Comparison of ENCODE assay signal across 14 mouse cellular contexts in the genomic region with DNA sequence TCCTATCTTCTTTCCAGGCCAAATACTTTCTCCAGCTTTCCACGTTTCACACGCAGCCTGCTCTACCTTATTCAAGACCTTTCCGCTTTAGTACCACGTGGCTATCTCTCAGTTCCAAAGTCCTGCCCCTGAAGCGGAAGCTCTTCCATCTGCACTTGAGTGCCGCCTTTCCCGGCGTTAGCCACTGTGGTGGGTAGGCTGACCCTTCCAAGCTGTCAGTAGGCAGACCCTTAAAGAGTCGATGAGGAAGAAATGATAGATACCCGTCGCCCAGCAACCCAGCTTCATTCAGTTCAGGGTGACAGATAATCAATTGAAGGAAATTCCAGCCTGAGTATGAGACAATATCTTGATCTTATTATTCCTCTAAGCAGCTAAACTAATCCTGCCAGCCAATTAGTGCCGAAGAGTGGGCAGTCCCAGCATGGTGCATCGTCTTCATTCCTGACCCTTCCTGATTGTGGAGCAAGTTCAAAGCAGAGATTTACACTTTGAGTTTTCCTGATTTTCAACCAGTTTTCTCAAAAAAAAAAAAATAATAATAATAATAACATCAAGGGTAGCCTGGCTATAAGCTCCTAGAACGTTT.
DNase-seq lines count a peak whose midpoint lies in the region; ATAC-seq lines count a peak whose summit lies in the region.
"Had no signal": no experiment of that assay in that cellular context is flagged by ENCODE, and none has a peak within 500 bp of the region (broad histone marks: within the 10 kb centered on the region; RNA-seq: fewer than 3 reads in every experiment).

No protein-coding gene starts in this region.

- peak overlapping the region; percentile 7; the same call in 1 of the 2 replicates for H3K4me2 ChIP-seq in lung, embryonic 15.5 days
- peak overlapping the region; percentile 40 for H3K4me2 ChIP-seq in hindbrain, embryonic 13.5 days
- H3K4me2 ChIP-seq in midbrain, embryonic 14.5 days (ENCODE audit: low read length), result peak overlapping the region; percentile 33; the same call in 1 of the 2 replicates
- peak overlapping the region; percentile 7; the same call in 1 of the 2 replicates for H3K4me2 ChIP-seq in stomach, embryonic 16.5 days (ENCODE audit: low read depth, low read length)
- H3K4me2 ChIP-seq: limb, embryonic 13.5 days had no signal

- H3K36me3 ChIP-seq in lung, embryonic 15.5 days, result no peaks in the 10 kb centered on the region
- H3K36me3 ChIP-seq in hindbrain, embryonic 13.5 days, result no peaks in the 10 kb centered on the region
- H3K36me3 ChIP-seq in midbrain, embryonic 14.5 days (ENCODE audit: control insufficient read depth, insufficient read depth, low read length), result no peaks in the 10 kb centered on the region
- no peaks in the 10 kb centered on the region for H3K36me3 ChIP-seq in stomach, embryonic 16.5 days (ENCODE audit: control insufficient read depth, insufficient read depth, low read length)
- H3K36me3 ChIP-seq: limb, embryonic 13.5 days had no signal

- H3K4me1 ChIP-seq in lung, embryonic 15.5 days, result no peaks in the 10 kb centered on the region
- peaks cover 31% of the 10 kb centered on the region for H3K4me1 ChIP-seq in hindbrain, embryonic 13.5 days (replicated peaks)
- no peaks in the 10 kb centered on the region for H3K4me1 ChIP-seq in midbrain, embryonic 14.5 days (ENCODE audit: control insufficient read depth, insufficient read depth, low read length)
- H3K4me1 ChIP-seq in stomach, embryonic 16.5 days (ENCODE audit: control insufficient read depth, insufficient read depth, low read length), result no peaks in the 10 kb centered on the region
- H3K4me1 ChIP-seq: limb, embryonic 13.5 days had no signal

- 28% methylated on average over 14 of the region's 14 CpGs for WGBS in lung, embryonic 15.5 days
- WGBS in hindbrain, embryonic 13.5 days, result 31% methylated on average over 14 of the region's 14 CpGs
- WGBS in midbrain, embryonic 14.5 days, result 22% methylated on average over 14 of the region's 14 CpGs
- 34% methylated on average over 14 of the region's 14 CpGs for WGBS in stomach, embryonic 16.5 days

- no peak for ATAC-seq in lung, embryonic 15.5 days (ENCODE audit: borderline replicate concordance, extremely low read depth, low FRiP score, low TSS enrichment)
- ATAC-seq in hindbrain, embryonic 13.5 days (ENCODE audit: low FRiP score), result no peak
- 0 out of 2 replicates have a peak, but pooled peaks have one; percentile 37 for ATAC-seq in midbrain, embryonic 14.5 days (ENCODE audit: low FRiP score, low TSS enrichment)
- ATAC-seq in stomach, embryonic 16.5 days (ENCODE audit: insufficient read depth, low FRiP score), result 0 out of 2 replicates have a peak, but pooled peaks have one; percentile 62
- ATAC-seq: Patski had no signal

- no peaks in the 10 kb centered on the region for H3K27me3 ChIP-seq in lung, embryonic 15.5 days
- no peaks in the 10 kb centered on the region for H3K27me3 ChIP-seq in hindbrain, embryonic 13.5 days
- H3K27me3 ChIP-seq in midbrain, embryonic 14.5 days (ENCODE audit: control insufficient read depth, insufficient read depth, low read length), result no peaks in the 10 kb centered on the region
- H3K27me3 ChIP-seq in stomach, embryonic 16.5 days (ENCODE audit: control insufficient read depth, insufficient read depth, low read length), result no peaks in the 10 kb centered on the region
- H3K27me3 ChIP-seq: limb, embryonic 13.5 days had no signal

- H3K4me3 ChIP-seq in lung, embryonic 15.5 days, result no peak overlapping the region
- H3K4me3 ChIP-seq in hindbrain, embryonic 13.5 days, result no peak overlapping the region
- no peak overlapping the region for H3K4me3 ChIP-seq in midbrain, embryonic 14.5 days (replicated peaks; ENCODE audit: low read depth, low read length)
- no peak overlapping the region; the same call in 1 of the 2 replicates for H3K4me3 ChIP-seq in stomach, embryonic 16.5 days (replicated peaks; ENCODE audit: low read length)
- H3K4me3 ChIP-seq: limb, embryonic 13.5 days had no signal

- no peak overlapping the region for H3K27ac ChIP-seq in lung, embryonic 15.5 days
- 0 out of 2 replicates have a peak overlapping the region, but pooled peaks have one; percentile 12 for H3K27ac ChIP-seq in hindbrain, embryonic 13.5 days
- no peak overlapping the region for H3K27ac ChIP-seq in midbrain, embryonic 14.5 days (replicated peaks; ENCODE audit: low read depth, low read length)
- H3K27ac ChIP-seq in stomach, embryonic 16.5 days (ENCODE audit: low read length), result no peak overlapping the region
- H3K27ac ChIP-seq: limb, embryonic 13.5 days; macrophage had no signal

- no peak for DNase-seq in lung, adult 18-20 months
- peak; percentile 41 for DNase-seq in midbrain, embryonic 14.5 days
- DNase-seq in urinary bladder, postnatal 25 days (ENCODE audit: low spot score), result no peak
- no peak for DNase-seq in right cerebral cortex, postnatal 36 days (ENCODE audit: low spot score in 2 of 2)
- DNase-seq in right cerebral cortex, postnatal 10 days (ENCODE audit: low spot score in 2 of 2), result no peak
- DNase-seq: adrenal gland, postnatal 14 days; cerebellum, adult 2 months; gastrocnemius, postnatal 14 days had no signal

- no peaks in the 10 kb centered on the region for H3K9me3 ChIP-seq in lung, embryonic 15.5 days
- H3K9me3 ChIP-seq in hindbrain, embryonic 13.5 days, result no peaks in the 10 kb centered on the region
- H3K9me3 ChIP-seq in midbrain, embryonic 14.5 days (ENCODE audit: control insufficient read depth, low read length), result no peaks in the 10 kb centered on the region
- H3K9me3 ChIP-seq in stomach, embryonic 16.5 days (replicated peaks; ENCODE audit: control insufficient read depth, low read length), result no peaks in the 10 kb centered on the region
- H3K9me3 ChIP-seq: limb, embryonic 13.5 days had no signal

- no peak overlapping the region for H3K9ac ChIP-seq in lung, embryonic 15.5 days
- H3K9ac ChIP-seq in hindbrain, embryonic 13.5 days, result no peak overlapping the region
- no peak overlapping the region for H3K9ac ChIP-seq in midbrain, embryonic 14.5 days (replicated peaks; ENCODE audit: low read length)
- no peak overlapping the region for H3K9ac ChIP-seq in stomach, embryonic 16.5 days (ENCODE audit: low read length)
- H3K9ac ChIP-seq: limb, embryonic 13.5 days had no signal

Comparison
In these comparisons a context has a peak if more than half of its experiments do, and no peak if none do; other contexts are left out.
1. ATAC-seq: peak in midbrain, embryonic 14.5 days (single experiment) and stomach, embryonic 16.5 days (single experiment); none in lung, embryonic 15.5 days (single experiment) and hindbrain, embryonic 13.5 days (single experiment).
2. Peak in every context shown above with its lines, with median percentiles within 50 percentile points of each other: H3K4me2 ChIP-seq.